Mouse (Mus musculus) heart, postnatal 0 days (tissue): ENCODE data around the gene Lpar6.

Experiments used
- CTCF ChIP-seq: IDR thresholded peaks from 2 replicates; pipeline ENCODE4 v1.5.1; 2016; ENCODE audit warnings: antibody characterized with exemption, control low read depth, low read depth
- EP300 ChIP-seq: IDR thresholded peaks from 2 replicates; pipeline ENCODE4 v1.6.1; 2016; ENCODE audit warnings: antibody characterized with exemption, low read depth

- TF ChIP-seq EP300, result no peak
- TF ChIP-seq CTCF, result no peak
Measured at GRCm38 (mm10) chr14:73234468-73235031, 3.1 kb upstream of the Lpar6 start.
